Mouse (Mus musculus) CH12.LX (cell line): ENCODE measurements around the gene Rpl3.

Experiments used
- POLR2AphosphoS2 ChIP-seq: IDR thresholded peaks from 2 replicates; pipeline ENCODE4 v1.6.1; 2011; ENCODE audit warnings: low read depth, low read length, improper control_type of control experiment
- TCF12 ChIP-seq: IDR thresholded peaks from 2 replicates; pipeline ENCODE4 v1.6.1; 2014; ENCODE audit warnings: low read depth, mild to moderate bottlenecking, inconsistent platforms, low read length, improper control_type of control experiment

- TF ChIP-seq TCF12 (no peak), POLR2AphosphoS2 (no peak)
These were observed 7.8 kb upstream of the Rpl3 start for GRCm38 (mm10) chr15:80099477-80099876.
